Mouse (Mus musculus) C2C12 (cell line): ENCODE results near the gene Bend3. TPM values are rescaled to one million over a fixed set of nuclear protein-coding genes. Genes with fewer than 3 reads are reported as not detected.

Source experiments
- H3K27me3 ChIP-seq: one replicate; pipeline ENCODE4 v1.6.1; 2011; ENCODE audit not compliant: control insufficient read depth, insufficient read depth, insufficient read length
- H3K36me3 ChIP-seq: one replicate; pipeline ENCODE4 v1.6.1; 2011; ENCODE audit not compliant: control insufficient read depth, insufficient read depth
- H3K4me3 ChIP-seq: one replicate; pipeline ENCODE4 v1.5.1; 2011; ENCODE audit warnings: mild to moderate bottlenecking, control low read depth; ENCODE audit not compliant: poor library complexity, insufficient read depth, severe bottlenecking
- H3K79me2 ChIP-seq: one replicate; pipeline ENCODE4 v1.6.1; 2011; ENCODE audit not compliant: control insufficient read depth, insufficient read depth
- H3K79me3 ChIP-seq: one replicate; pipeline ENCODE4 v1.6.1; 2011; ENCODE audit warnings: low read depth, control low read depth
- H3ac ChIP-seq: one replicate; pipeline ENCODE3; 2011; ENCODE audit warnings: low read depth; ENCODE audit not compliant: control insufficient read depth, insufficient read length
- CEBPB ChIP-seq: IDR thresholded peaks from one replicate; pipeline ENCODE4 v1.6.1; 2011; ENCODE audit warnings: low read depth, mild to moderate bottlenecking, control low read depth, moderate library complexity
- CTCF ChIP-seq: IDR thresholded peaks from one replicate; pipeline ENCODE4 v1.5.1; 2011; ENCODE audit not compliant: control insufficient read depth, insufficient read depth, insufficient read length
- FOSL1 ChIP-seq: IDR thresholded peaks from one replicate; pipeline ENCODE4 v1.8.0; 2011; ENCODE audit warnings: mild to moderate bottlenecking, low read length; ENCODE audit not compliant: poor library complexity, insufficient read depth, severe bottlenecking
- MAX ChIP-seq: IDR thresholded peaks from one replicate; pipeline ENCODE4 v1.6.1; 2011; ENCODE audit warnings: mild to moderate bottlenecking, control low read depth
- MYOD1 ChIP-seq: IDR thresholded peaks from one replicate; pipeline ENCODE4 v1.6.1; 2011; ENCODE audit warnings: low read depth; ENCODE audit not compliant: control insufficient read depth, insufficient read length
- MYOG ChIP-seq: IDR thresholded peaks from one replicate; pipeline ENCODE4 v1.6.1; 2011; ENCODE audit not compliant: control insufficient read depth, insufficient read length; ENCODE audit errors: extremely low read depth
- USF1 ChIP-seq: IDR thresholded peaks from one replicate; pipeline ENCODE4 v1.6.1; 2011; ENCODE audit warnings: low read depth, mild to moderate bottlenecking, control low read depth, moderate library complexity
- polyA plus RNA-seq: library from polyadenylated mRNA; unstranded; fragments of >200 nt; fragmentation: generic; extraction: Trizol; gene quantifications from one replicate; pipeline ENCODE4 v1.2.1, GENCODE M21; 2012; ENCODE audit warnings: missing spikeins

Gene Bend3
- polyA plus RNA-seq, 1 experiment: 7.0 TPM

DNA sequence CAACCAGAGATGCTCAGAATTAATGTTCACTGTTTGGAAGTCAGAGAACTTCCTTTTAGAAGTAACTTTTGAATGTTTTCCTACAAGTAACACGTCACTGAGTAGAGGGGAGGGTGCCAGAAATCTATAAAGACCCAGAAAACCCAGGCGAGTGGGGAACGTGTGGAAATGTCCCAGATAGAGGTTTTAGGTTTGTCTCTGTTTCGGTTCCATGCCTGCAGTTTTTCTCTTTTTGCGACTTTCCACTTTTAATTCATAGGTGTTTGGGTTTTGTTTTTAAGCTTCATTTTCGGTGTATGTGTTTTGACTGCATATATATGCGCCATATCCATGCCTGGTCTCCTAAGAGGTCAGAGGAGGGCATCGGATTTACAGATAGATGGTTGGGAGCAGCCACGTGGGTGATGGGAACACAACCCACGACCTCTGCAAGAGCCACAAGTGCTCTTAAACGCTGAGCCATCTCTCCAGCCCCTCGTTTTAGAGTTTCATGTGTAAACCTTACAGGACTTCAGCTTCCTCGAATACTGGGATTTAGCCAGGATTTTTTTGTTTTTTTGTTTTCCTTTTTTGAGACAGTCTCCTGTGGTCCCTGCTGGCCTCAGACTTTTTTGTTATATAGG, 1.7 kb downstream of the Bend3 start:
- Histone ChIP-seq H3K79me3 (peaks cover 44% of the 10 kb centered on the region), H3K36me3 (no peaks in the 10 kb centered on the region), H3K27me3 (no peaks in the 10 kb centered on the region), H3K4me3 (peak overlapping the region; percentile 55), H3ac (peak overlapping the region; percentile 78), H3K79me2 (peaks cover 55% of the 10 kb centered on the region)
- TF ChIP-seq USF1 (peak; percentile 14), CEBPB (no peak), MYOG (no peak)

DNA sequence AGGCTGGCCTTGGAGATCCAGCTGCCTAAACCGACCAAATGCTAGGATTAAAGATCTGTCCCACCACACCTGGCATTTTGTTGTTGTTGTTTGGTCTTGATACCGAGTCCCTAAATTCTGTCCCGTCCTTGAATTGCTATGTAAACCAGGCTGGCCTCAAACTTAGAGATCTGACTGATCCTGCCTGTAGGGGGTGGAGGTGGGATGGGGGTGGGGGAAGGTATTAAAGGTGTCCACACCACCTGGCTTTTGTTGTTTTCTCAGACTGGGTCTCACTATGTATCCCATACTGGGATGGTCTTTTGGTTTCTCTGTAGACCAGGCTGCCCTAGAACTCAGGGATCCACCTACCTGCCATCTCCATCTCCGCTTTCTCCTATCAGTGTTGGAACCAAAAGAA, 2.5 kb downstream of the Bend3 start:
- no peak overlapping the region for H3ac ChIP-seq
- no peaks in the 10 kb centered on the region for H3K36me3 ChIP-seq
- H3K27me3 ChIP-seq: no peaks in the 10 kb centered on the region
- TF ChIP-seq FOSL1: no peak
- no peak for TF ChIP-seq CEBPB
- TF ChIP-seq CTCF: no peak
- no peak for TF ChIP-seq USF1
- TF ChIP-seq MAX: no peak
- no peak for TF ChIP-seq MYOG
- no peak for TF ChIP-seq MYOD1
- no peak overlapping the region for H3K4me3 ChIP-seq
- H3K79me2 ChIP-seq: peaks cover 64% of the 10 kb centered on the region
- H3K79me3 ChIP-seq: peaks cover 50% of the 10 kb centered on the region

DNA sequence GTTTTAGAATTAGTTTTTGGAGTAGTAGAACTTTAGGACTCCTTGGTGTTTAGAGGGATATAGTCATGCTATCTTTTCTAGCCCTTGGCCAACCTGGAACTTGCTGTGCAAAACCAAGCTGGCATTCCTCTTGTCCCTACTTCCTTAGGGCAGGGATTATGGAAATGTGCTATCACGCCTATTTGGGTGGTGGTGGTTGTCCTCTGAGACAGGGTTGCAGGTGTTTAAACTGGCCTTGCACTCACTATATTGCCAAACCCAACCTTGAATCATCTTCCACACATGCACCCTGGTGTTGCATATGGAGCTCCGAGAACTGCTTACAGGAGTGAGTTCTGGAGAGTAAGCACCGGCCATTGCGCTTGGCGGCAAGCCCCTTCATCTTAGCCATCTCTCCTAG, 3.4 kb downstream of the Bend3 start:
- Histone ChIP-seq H3ac (no peak overlapping the region), H3K27me3 (no peaks in the 10 kb centered on the region), H3K4me3 (no peak overlapping the region), H3K79me3 (peaks cover 57% of the 10 kb centered on the region), H3K36me3 (no peaks in the 10 kb centered on the region), H3K79me2 (peaks cover 72% of the 10 kb centered on the region)
- TF ChIP-seq CTCF (no peak), MAX (no peak), USF1 (no peak), MYOD1 (no peak), FOSL1 (no peak), CEBPB (no peak), MYOG (no peak)

DNA sequence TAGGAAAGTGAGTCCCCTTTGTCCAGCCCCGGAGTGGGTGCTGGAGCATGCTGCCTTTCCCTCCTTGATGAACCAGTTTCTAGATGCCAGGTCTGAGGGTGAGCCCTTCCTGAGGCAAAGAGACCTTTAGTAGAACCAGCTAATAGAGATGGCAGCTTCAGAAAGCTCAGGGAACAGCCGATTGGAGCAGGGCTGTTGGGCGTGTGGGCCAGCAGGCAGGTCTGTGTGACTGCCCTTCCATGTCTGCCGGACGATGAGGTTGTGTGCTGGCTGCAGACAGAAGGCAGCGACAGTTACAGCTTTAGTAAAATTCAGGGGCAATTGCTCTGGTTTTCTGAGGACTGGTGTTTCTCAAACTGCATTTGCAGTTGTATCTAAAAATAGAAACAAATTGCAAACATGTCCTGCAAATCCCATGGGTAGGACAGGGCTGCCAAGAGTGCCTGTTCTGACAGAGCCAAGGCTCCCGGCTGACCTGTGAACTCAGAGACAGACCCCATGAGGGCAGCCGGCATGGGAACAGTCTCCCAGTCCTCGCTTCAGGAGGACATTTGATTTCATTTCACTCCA, 4.9 kb downstream of the Bend3 start:
- H3K79me2 ChIP-seq: peaks cover 87% of the 10 kb centered on the region
- no peaks in the 10 kb centered on the region for H3K36me3 ChIP-seq
- H3ac ChIP-seq: no peak overlapping the region
- H3K27me3 ChIP-seq: no peaks in the 10 kb centered on the region
- peaks cover 60% of the 10 kb centered on the region for H3K79me3 ChIP-seq
- H3K4me3 ChIP-seq: no peak overlapping the region
- no peak for TF ChIP-seq CTCF
- TF ChIP-seq MYOD1: no peak
- TF ChIP-seq USF1: no peak
- TF ChIP-seq CEBPB: no peak
- no peak for TF ChIP-seq MYOG
- TF ChIP-seq FOSL1: no peak

DNA sequence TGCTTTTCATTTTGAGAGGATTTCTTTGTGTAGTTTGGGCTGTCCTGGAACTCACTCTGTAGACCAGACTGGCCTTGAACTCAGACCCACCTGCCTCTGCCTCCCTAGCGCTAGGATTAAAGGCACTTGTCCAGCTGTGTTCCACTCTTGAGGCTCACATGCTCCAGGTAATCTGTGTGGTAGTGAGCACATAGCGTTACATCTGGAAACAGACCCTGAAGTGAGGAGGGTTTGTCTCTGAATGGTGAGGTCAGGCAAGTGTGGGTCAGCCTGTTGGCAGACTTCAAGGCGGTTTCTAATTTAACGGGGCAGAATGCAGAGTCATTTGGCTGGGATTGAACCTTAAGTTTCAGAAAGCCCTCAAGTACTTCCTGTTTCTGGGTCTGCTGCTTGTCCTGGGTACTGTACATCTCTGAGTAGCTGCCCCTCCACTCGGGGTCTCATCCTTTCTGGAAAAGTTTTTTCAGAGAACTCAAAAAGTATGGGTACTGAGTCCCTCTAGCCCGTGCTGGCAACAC, 7.2 kb downstream of the Bend3 start:
- peaks cover 99% of the 10 kb centered on the region for H3K79me2 ChIP-seq
- no peak overlapping the region for H3K4me3 ChIP-seq
- peaks cover 61% of the 10 kb centered on the region for H3K79me3 ChIP-seq
- no peak overlapping the region for H3ac ChIP-seq
- TF ChIP-seq MAX (no peak), MYOD1 (no peak), CTCF (no peak), MYOG (no peak), USF1 (no peak), CEBPB (no peak), FOSL1 (no peak)
- H3K36me3 ChIP-seq: no peaks in the 10 kb centered on the region
- H3K27me3 ChIP-seq: no peaks in the 10 kb centered on the region
